In genomic region chr10:8752436-8752835, GRCm38 (mm10) we compare ENCODE assay signal across 10 mouse cellular contexts.
DNase-seq lines count a peak whose midpoint lies in the region; ATAC-seq and TF ChIP-seq lines count a peak whose summit lies in the region.
"Had no signal": no experiment of that assay in that cellular context is flagged by ENCODE, and none has a peak within 500 bp of the region (broad histone marks: within the 10 kb centered on the region; RNA-seq: fewer than 3 reads in every experiment).

No protein-coding gene starts in this region.

- no peak overlapping the region for H3K9ac ChIP-seq in heart, postnatal 0 days (replicated peaks; ENCODE audit: low read depth, low read length)
- H3K9ac ChIP-seq: heart, embryonic 15.5 days had no signal

- H3K9me3 ChIP-seq in heart, embryonic 10.5 days, result no peaks in the 10 kb centered on the region
- H3K9me3 ChIP-seq in heart, postnatal 0 days (replicated peaks; ENCODE audit: control insufficient read depth, low read length), result no peaks in the 10 kb centered on the region
- H3K9me3 ChIP-seq: heart, embryonic 15.5 days had no signal

- peak; percentile 99 for DNase-seq in heart, adult 11 months
- DNase-seq in heart, embryonic 10.5 days (ENCODE audit: low spot score), result no peak
- peak; percentile 78 to 79 for DNase-seq in right cerebral cortex, postnatal 10 days (ENCODE audit: low spot score in 2 of 2)
- DNase-seq in right cerebral cortex, adult 18-20 months, result no peak
- no peak for DNase-seq in heart, postnatal 0 days (ENCODE audit: low spot score)
- DNase-seq in skeletal muscle tissue, adult 2 months (ENCODE audit: low read depth, low spot score), result peak; percentile 89
- DNase-seq in B cell, adult 2 months, result no peak
- no peak for DNase-seq in embryo, embryonic 11 days

- H3K27me3 ChIP-seq in heart, embryonic 10.5 days (ENCODE audit: insufficient read depth, poor library complexity, severe bottlenecking), result no peaks in the 10 kb centered on the region
- no peaks in the 10 kb centered on the region for H3K27me3 ChIP-seq in heart, postnatal 0 days (ENCODE audit: control insufficient read depth, insufficient read depth, low read length)
- H3K27me3 ChIP-seq: heart, embryonic 15.5 days had no signal

- H3K4me1 ChIP-seq in heart, embryonic 10.5 days, result peaks cover 4% of the 10 kb centered on the region; the same call in 1 of the 2 replicates
- no peaks in the 10 kb centered on the region for H3K4me1 ChIP-seq in heart, postnatal 0 days (ENCODE audit: control insufficient read depth, insufficient read depth)

- ATAC-seq in heart, postnatal 0 days (ENCODE audit: insufficient read depth, low read depth), result 0 out of 2 replicates have a peak, but pooled peaks have one; percentile 51
- ATAC-seq: CD4-positive, CD25-positive, alpha-beta regulatory T cell, adult 4 months had no signal

- 85% methylated on average over 7 of the region's 7 CpGs for WGBS in heart, embryonic 10.5 days
- whole genome bisulfite sequencing in heart, postnatal 0 days, result 68% methylated on average over 7 of the region's 7 CpGs

- TF ChIP-seq CTCF in heart, postnatal 0 days (IDR thresholded peaks at IDR 0.05; ENCODE audit: low read depth), result no peak

- no peak overlapping the region for H3K27ac ChIP-seq in heart, embryonic 10.5 days
- peak overlapping the region; percentile 34 for H3K27ac ChIP-seq in heart, postnatal 0 days (ENCODE audit: low read depth)
- H3K27ac ChIP-seq: heart, embryonic 15.5 days had no signal

- TF ChIP-seq EP300 in heart, postnatal 0 days (IDR thresholded peaks at IDR 0.05; ENCODE audit: low read depth), result no peak

- no peak overlapping the region for H3K4me2 ChIP-seq in heart, postnatal 0 days (ENCODE audit: low read depth, low read length)
- H3K4me2 ChIP-seq: heart, embryonic 15.5 days had no signal

- H3K36me3 ChIP-seq in heart, embryonic 10.5 days, result peaks cover 15% of the 10 kb centered on the region; the same call in 1 of the 2 replicates
- H3K36me3 ChIP-seq in heart, postnatal 0 days (replicated peaks; ENCODE audit: control insufficient read depth, insufficient read depth, low read length), result peaks cover 34% of the 10 kb centered on the region

- no peak overlapping the region for H3K4me3 ChIP-seq in heart, embryonic 10.5 days
- H3K4me3 ChIP-seq in heart, postnatal 0 days (ENCODE audit: low read depth, low read length), result no peak overlapping the region
- H3K4me3 ChIP-seq: heart, embryonic 15.5 days had no signal

Comparison
In these comparisons a context has a peak if more than half of its experiments do, and no peak if none do; other contexts are left out.
1. DNase-seq: peak in heart, adult 11 months (single experiment), right cerebral cortex, postnatal 10 days (2 of 2) and skeletal muscle tissue, adult 2 months (single experiment); none in heart, embryonic 10.5 days (single experiment), right cerebral cortex, adult 18-20 months (single experiment), heart, postnatal 0 days (single experiment), B cell, adult 2 months (0 of 2) and embryo, embryonic 11 days (single experiment).